In genomic region chr15:30401111-30401510, GRCm38 (mm10) we compare ENCODE assay signal across 22 mouse cellular contexts.
DNase-seq lines count a peak whose midpoint lies in the region; ATAC-seq and TF ChIP-seq lines count a peak whose summit lies in the region.
"Had no signal": no experiment of that assay in that cellular context is flagged by ENCODE, and none has a peak within 500 bp of the region (broad histone marks: within the 10 kb centered on the region; RNA-seq: fewer than 3 reads in every experiment).

No protein-coding gene starts in this region.

- no peak overlapping the region for H3K27ac ChIP-seq in forebrain, embryonic 15.5 days (replicated peaks)
- no peak overlapping the region for H3K27ac ChIP-seq in forebrain, embryonic 11.5 days (ENCODE audit: low read depth, low read length)
- H3K27ac ChIP-seq in midbrain, embryonic 15.5 days: no peak overlapping the region
- no peak overlapping the region for H3K27ac ChIP-seq in midbrain, postnatal 0 days (ENCODE audit: low read depth, low read length)
- H3K27ac ChIP-seq: gastrocnemius, adult 2 months; hindbrain, embryonic 12.5 days; hindbrain, embryonic 15.5 days had no signal

- H3K36me3 ChIP-seq in forebrain, embryonic 15.5 days: no peaks in the 10 kb centered on the region
- H3K36me3 ChIP-seq in forebrain, embryonic 11.5 days (ENCODE audit: control insufficient read depth, insufficient read depth, low read length): no peaks in the 10 kb centered on the region
- H3K36me3 ChIP-seq in midbrain, embryonic 15.5 days (replicated peaks): no peaks in the 10 kb centered on the region
- H3K36me3 ChIP-seq in midbrain, postnatal 0 days (ENCODE audit: insufficient read depth, low read length): no peaks in the 10 kb centered on the region
- H3K36me3 ChIP-seq: G1E; hindbrain, embryonic 12.5 days; hindbrain, embryonic 15.5 days had no signal

- no peaks in the 10 kb centered on the region for H3K9me3 ChIP-seq in forebrain, embryonic 15.5 days
- no peaks in the 10 kb centered on the region for H3K9me3 ChIP-seq in forebrain, embryonic 11.5 days (ENCODE audit: control insufficient read depth, low read length)
- no peaks in the 10 kb centered on the region for H3K9me3 ChIP-seq in midbrain, embryonic 15.5 days
- H3K9me3 ChIP-seq in midbrain, postnatal 0 days (ENCODE audit: low read length): no peaks in the 10 kb centered on the region
- H3K9me3 ChIP-seq: hindbrain, embryonic 12.5 days; hindbrain, embryonic 15.5 days had no signal

- no peaks in the 10 kb centered on the region for H3K27me3 ChIP-seq in forebrain, embryonic 15.5 days
- H3K27me3 ChIP-seq in forebrain, embryonic 11.5 days (ENCODE audit: control insufficient read depth, insufficient read depth, low read length): no peaks in the 10 kb centered on the region
- H3K27me3 ChIP-seq in midbrain, embryonic 15.5 days (replicated peaks): no peaks in the 10 kb centered on the region
- H3K27me3 ChIP-seq in midbrain, postnatal 0 days (ENCODE audit: insufficient read depth, low read length): no peaks in the 10 kb centered on the region
- H3K27me3 ChIP-seq: CH12.LX; hindbrain, embryonic 12.5 days; hindbrain, embryonic 15.5 days; Patski had no signal

- ATAC-seq in forebrain, embryonic 15.5 days (replicated peaks): peak; percentile 48; the same call in 1 of the 2 replicates
- ATAC-seq in forebrain, embryonic 11.5 days (replicated peaks; ENCODE audit: low FRiP score): no peak
- ATAC-seq in frontal cortex, adult (ENCODE audit: low TSS enrichment): peak; percentile 26; the same call in 1 of the 2 replicates
- ATAC-seq in midbrain, embryonic 15.5 days (replicated peaks): 0 out of 2 replicates have a peak, but pooled peaks have one; percentile 67
- ATAC-seq in midbrain, postnatal 0 days (ENCODE audit: low FRiP score): no peak
- ATAC-seq: Patski had no signal

- H3K4me3 ChIP-seq in forebrain, embryonic 15.5 days: no peak overlapping the region
- H3K4me3 ChIP-seq in forebrain, embryonic 11.5 days (ENCODE audit: low read depth, low read length): no peak overlapping the region
- H3K4me3 ChIP-seq in midbrain, embryonic 15.5 days: no peak overlapping the region
- no peak overlapping the region for H3K4me3 ChIP-seq in midbrain, postnatal 0 days (ENCODE audit: low read depth, low read length)
- H3K4me3 ChIP-seq: gastrocnemius, adult 2 months; hindbrain, embryonic 12.5 days; hindbrain, embryonic 15.5 days had no signal

- no peak overlapping the region for H3K4me2 ChIP-seq in forebrain, embryonic 15.5 days (replicated peaks)
- no peak overlapping the region for H3K4me2 ChIP-seq in forebrain, embryonic 11.5 days (ENCODE audit: low read depth, low read length, severe bottlenecking)
- H3K4me2 ChIP-seq in midbrain, embryonic 15.5 days: no peak overlapping the region
- H3K4me2 ChIP-seq in midbrain, postnatal 0 days (ENCODE audit: low read depth, low read length, poor library complexity, severe bottlenecking): no peak overlapping the region
- H3K4me2 ChIP-seq: heart, embryonic 11.5 days; hindbrain, embryonic 12.5 days; hindbrain, embryonic 15.5 days had no signal

- peaks cover 11% of the 10 kb centered on the region for H3K4me1 ChIP-seq in forebrain, embryonic 15.5 days
- H3K4me1 ChIP-seq in forebrain, embryonic 11.5 days (replicated peaks; ENCODE audit: control insufficient read depth, insufficient read depth, low read length): no peaks in the 10 kb centered on the region
- H3K4me1 ChIP-seq in midbrain, embryonic 15.5 days: no peaks in the 10 kb centered on the region
- H3K4me1 ChIP-seq in midbrain, postnatal 0 days (ENCODE audit: insufficient read depth, low read length): 0 out of 2 replicates have a peak, but pooled peaks cover 3% of the 10 kb centered on the region

- no peak for TF ChIP-seq CTCF in midbrain, postnatal 0 days (IDR thresholded peaks at IDR 0.05)

- DNase-seq in forebrain, embryonic 11.5 days (ENCODE audit: low spot score): no peak
- DNase-seq in frontal cortex, postnatal 14 days (ENCODE audit: low spot score in 2 of 2): no peak
- DNase-seq in midbrain, postnatal 0 days (ENCODE audit: low spot score): no peak
- DNase-seq in thymus, postnatal 25 days: no peak
- DNase-seq: adrenal gland, postnatal 10 days; adrenal gland, postnatal 36 days; B cell, adult 2 months; cerebellum, adult 18-20 months; cerebellum, adult 9-10 months; cerebellum, postnatal 14 days; gastrocnemius, adult 2 months; gastrocnemius, postnatal 14 days; heart, adult 11 months had no signal

- 29% methylated on average over 4 of the region's 4 CpGs for WGBS in forebrain, embryonic 15.5 days
- 73% methylated on average over 4 of the region's 4 CpGs for WGBS in forebrain, embryonic 11.5 days
- 47% methylated on average over 4 of the region's 4 CpGs for WGBS in midbrain, embryonic 15.5 days
- WGBS in midbrain, postnatal 0 days: 56% methylated on average over 4 of the region's 4 CpGs

- no peak overlapping the region for H3K9ac ChIP-seq in forebrain, embryonic 15.5 days (replicated peaks)
- no peak overlapping the region for H3K9ac ChIP-seq in forebrain, embryonic 11.5 days (ENCODE audit: low read length)
- H3K9ac ChIP-seq in midbrain, embryonic 15.5 days: no peak overlapping the region
- H3K9ac ChIP-seq in midbrain, postnatal 0 days (replicated peaks; ENCODE audit: low read length, poor library complexity, severe bottlenecking): no peak overlapping the region
- H3K9ac ChIP-seq: hindbrain, embryonic 12.5 days; hindbrain, embryonic 15.5 days had no signal

Comparison
In these comparisons a context has a peak if more than half of its experiments do, and no peak if none do; other contexts are left out.
1. ATAC-seq: peak in forebrain, embryonic 15.5 days (single experiment), frontal cortex, adult (single experiment) and midbrain, embryonic 15.5 days (single experiment); none in forebrain, embryonic 11.5 days (single experiment) and midbrain, postnatal 0 days (single experiment).